Mouse (Mus musculus): Measurements from ENCODE around the gene Olfr695. TPM values are rescaled to one million over a fixed set of nuclear protein-coding genes. Genes with fewer than 3 reads are reported as not detected.

Gene Olfr695
- not detected for polyA plus RNA-seq (2014; fragmentation: Illumina TruSeq; extraction: RNeasy Lipid Tissue Mini Kit (QIAGEN cat#74804); ENCODE audit: low read depth, low replicate concordance)

DNA sequence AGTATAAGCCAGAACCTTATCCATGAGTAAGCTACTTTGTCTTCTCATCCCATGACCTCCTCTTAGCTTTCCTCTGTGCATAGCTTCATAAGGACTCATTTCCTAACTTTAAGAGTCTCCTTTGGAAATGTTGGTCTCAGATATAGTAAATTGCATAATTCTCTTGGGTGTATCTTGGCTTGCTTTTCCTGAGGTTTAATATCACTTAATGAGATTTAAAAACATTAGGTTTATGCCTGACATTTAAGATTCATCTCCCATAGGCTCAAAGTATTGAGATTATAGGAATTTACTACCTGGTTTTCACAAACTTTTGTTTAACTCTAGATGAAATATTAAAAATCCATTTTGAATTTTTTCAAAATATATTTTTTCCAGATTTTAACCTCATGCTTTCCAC, at the start of gene Olfr695:
Gene Olfr695 (minus strand): TSS at position 101 of the 400 bp plus-strand sequence.

DNA sequence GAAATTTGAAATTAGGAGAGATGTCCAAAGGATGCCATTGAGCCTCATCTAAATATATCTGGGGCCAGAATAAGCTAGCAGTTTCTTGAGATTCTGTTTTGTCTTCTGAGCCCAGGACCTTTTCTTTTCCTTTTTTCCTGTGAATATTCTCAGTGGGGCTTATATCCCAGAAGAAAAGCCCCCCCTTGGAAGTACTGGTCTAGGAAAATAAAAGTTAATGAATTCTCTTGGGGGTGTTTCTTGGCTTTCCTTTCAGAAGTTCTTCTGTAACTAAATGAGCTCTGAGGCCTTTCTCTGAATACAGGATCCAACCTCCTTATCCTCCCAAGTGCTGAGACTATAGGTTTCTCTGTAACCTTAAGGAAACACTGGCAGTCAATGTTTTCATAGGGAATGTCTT, 39.1 kb upstream of the Olfr695 start, which contains the start of gene Olfr698:
Gene Olfr698 (minus strand): TSS at position 101 of the 400 bp plus-strand sequence.

DNA sequence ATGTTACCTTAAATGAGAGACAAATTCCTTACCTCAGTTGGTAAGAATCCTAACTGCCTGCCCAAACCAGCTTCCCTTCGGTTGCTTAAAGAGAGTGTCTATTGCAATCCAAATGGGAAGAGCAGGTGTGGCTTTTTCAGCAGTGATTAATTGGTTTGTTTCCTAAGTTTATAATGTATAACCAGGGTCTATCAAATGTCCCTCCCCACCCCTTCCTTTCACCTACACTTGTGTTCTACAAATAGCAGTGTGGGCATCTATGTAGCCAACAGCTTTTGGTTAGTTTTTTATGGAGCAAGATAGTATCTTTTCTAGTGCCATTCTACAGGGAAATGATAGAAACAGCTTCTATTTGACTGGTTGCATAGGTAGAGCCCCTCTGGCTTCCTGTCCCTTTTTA, 26.1 kb upstream of the Olfr695 start, which contains the start of gene Olfr697:
Gene Olfr697 (minus strand): TSS at position 101 of the 400 bp plus-strand sequence.

DNA sequence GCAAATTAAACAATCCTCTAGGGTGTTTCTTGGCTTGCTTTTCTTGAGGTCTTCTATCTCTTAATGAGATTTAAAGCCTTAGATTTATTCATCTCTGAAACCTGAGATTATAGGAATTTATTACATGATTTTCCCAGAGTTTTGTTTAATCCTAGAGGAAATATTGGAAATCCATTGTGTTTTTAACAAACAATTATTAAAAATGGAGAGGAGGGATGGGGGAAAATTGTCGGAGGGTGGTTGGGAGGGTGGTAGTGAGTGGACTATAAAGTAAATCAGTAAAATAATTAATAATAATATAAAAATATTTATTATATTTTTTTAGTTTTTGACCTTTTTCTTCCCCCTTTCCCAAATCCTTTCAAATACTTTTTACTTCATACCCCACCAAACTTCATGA, 24.5 kb downstream of the Olfr695 start, which contains the start of gene Olfr694:
Gene Olfr694 (minus strand): TSS at position 101 of the 400 bp plus-strand sequence.

DNA sequence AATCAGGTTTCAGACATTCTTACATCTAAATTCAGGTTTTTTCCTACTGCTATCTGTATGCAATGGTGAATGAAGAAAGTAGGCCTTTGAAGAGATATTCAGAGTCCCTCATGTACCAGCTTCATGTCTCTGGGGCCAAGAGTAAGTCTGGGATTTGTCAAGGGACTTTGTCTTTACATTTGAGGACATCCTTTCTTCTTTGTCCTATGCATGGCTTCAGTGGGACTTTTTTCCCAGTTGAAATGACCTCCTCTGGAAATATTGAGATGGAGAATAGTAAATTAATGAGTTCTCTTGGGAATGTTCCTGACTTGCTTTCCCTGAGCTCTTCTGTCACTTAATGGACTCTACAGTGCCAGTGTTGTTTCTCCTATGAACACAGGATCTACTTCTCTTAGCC, 35.7 kb downstream of the Olfr695 start, which contains the start of gene Olfr693:
Gene Olfr693 (minus strand): TSS at position 101 of the 400 bp plus-strand sequence.

Other genes with a start within 250 kb of the Olfr695 start
- not detected for gene Olfr693, start 35.8 kb downstream of the Olfr695 start, polyA plus RNA-seq (2014; fragmentation: Illumina TruSeq; extraction: RNeasy Lipid Tissue Mini Kit (QIAGEN cat#74804); ENCODE audit: low read depth, low replicate concordance)
- not detected for gene Olfr694, start 24.6 kb downstream of the Olfr695 start, polyA plus RNA-seq (2014; fragmentation: Illumina TruSeq; extraction: RNeasy Lipid Tissue Mini Kit (QIAGEN cat#74804); ENCODE audit: low read depth, low replicate concordance)
- 2.3 TPM for gene Olfr697, start 26.0 kb upstream of the Olfr695 start, polyA plus RNA-seq (2014; fragmentation: Illumina TruSeq; extraction: RNeasy Lipid Tissue Mini Kit (QIAGEN cat#74804); ENCODE audit: low read depth, low replicate concordance)
- gene Olfr698, start 39.0 kb upstream of the Olfr695 start, polyA plus RNA-seq (2014; fragmentation: Illumina TruSeq; extraction: RNeasy Lipid Tissue Mini Kit (QIAGEN cat#74804); ENCODE audit: low read depth, low replicate concordance), result not detected
- 0.18 TPM for gene Olfr699, start 76.8 kb upstream of the Olfr695 start, polyA plus RNA-seq (2014; fragmentation: Illumina TruSeq; extraction: RNeasy Lipid Tissue Mini Kit (QIAGEN cat#74804); ENCODE audit: low read depth, low replicate concordance)
- gene Olfr700, start 92.4 kb upstream of the Olfr695 start, polyA plus RNA-seq (2014; fragmentation: Illumina TruSeq; extraction: RNeasy Lipid Tissue Mini Kit (QIAGEN cat#74804); ENCODE audit: low read depth, low replicate concordance), result 0.81 TPM
- 19.2 TPM for gene Olfr701, start 97.7 kb upstream of the Olfr695 start, polyA plus RNA-seq (2014; fragmentation: Illumina TruSeq; extraction: RNeasy Lipid Tissue Mini Kit (QIAGEN cat#74804); ENCODE audit: low read depth, low replicate concordance)
- gene Olfr702, start 117.5 kb upstream of the Olfr695 start, polyA plus RNA-seq (2014; fragmentation: Illumina TruSeq; extraction: RNeasy Lipid Tissue Mini Kit (QIAGEN cat#74804); ENCODE audit: low read depth, low replicate concordance), result not detected
- gene Olfr703, start 127.0 kb upstream of the Olfr695 start, polyA plus RNA-seq (2014; fragmentation: Illumina TruSeq; extraction: RNeasy Lipid Tissue Mini Kit (QIAGEN cat#74804); ENCODE audit: low read depth, low replicate concordance), result 1.0 TPM
- not detected for gene Olfr704, start 146.8 kb upstream of the Olfr695 start, polyA plus RNA-seq (2014; fragmentation: Illumina TruSeq; extraction: RNeasy Lipid Tissue Mini Kit (QIAGEN cat#74804); ENCODE audit: low read depth, low replicate concordance)
- gene Olfr705, start 160.5 kb upstream of the Olfr695 start, polyA plus RNA-seq (2014; fragmentation: Illumina TruSeq; extraction: RNeasy Lipid Tissue Mini Kit (QIAGEN cat#74804); ENCODE audit: low read depth, low replicate concordance), result not detected
- not detected for gene Olfr706, start 171.8 kb upstream of the Olfr695 start, polyA plus RNA-seq (2014; fragmentation: Illumina TruSeq; extraction: RNeasy Lipid Tissue Mini Kit (QIAGEN cat#74804); ENCODE audit: low read depth, low replicate concordance)
- gene Olfr707, start 184.8 kb upstream of the Olfr695 start, polyA plus RNA-seq (2014; fragmentation: Illumina TruSeq; extraction: RNeasy Lipid Tissue Mini Kit (QIAGEN cat#74804); ENCODE audit: low read depth, low replicate concordance), result not detected
- gene Olfr1532-ps1, start 191.6 kb upstream of the Olfr695 start, polyA plus RNA-seq (2014; fragmentation: Illumina TruSeq; extraction: RNeasy Lipid Tissue Mini Kit (QIAGEN cat#74804); ENCODE audit: low read depth, low replicate concordance), result not detected
- gene Olfr709-ps1, start 215.8 kb upstream of the Olfr695 start, polyA plus RNA-seq (2014; fragmentation: Illumina TruSeq; extraction: RNeasy Lipid Tissue Mini Kit (QIAGEN cat#74804); ENCODE audit: low read depth, low replicate concordance), result not detected
- gene Olfr710, start 231.9 kb upstream of the Olfr695 start, polyA plus RNA-seq (2014; fragmentation: Illumina TruSeq; extraction: RNeasy Lipid Tissue Mini Kit (QIAGEN cat#74804); ENCODE audit: low read depth, low replicate concordance), result not detected
- gene Olfr6, start 247.5 kb upstream of the Olfr695 start, polyA plus RNA-seq (2014; fragmentation: Illumina TruSeq; extraction: RNeasy Lipid Tissue Mini Kit (QIAGEN cat#74804); ENCODE audit: low read depth, low replicate concordance), result 0.07 TPM